Mouse (Mus musculus): ENCODE data around the gene Cryzl1. TPM values are rescaled to one million over a fixed set of nuclear protein-coding genes. Genes with fewer than 3 reads are reported as not detected.
A peak's percentile ranks its signal among the peaks of the same experiment; 100 is the strongest.

The Cryzl1 gene
- polyA plus RNA-seq, 1 experiment from 2014 or later: 75.4 TPM

GRCm38 (mm10) chr16:91761761-91762160 is 33.0 kb upstream of the Cryzl1 start:
- no peak for ATAC-seq (ENCODE audit: low FRiP score, low read depth)
- no peak overlapping the region for H3K9ac ChIP-seq
- peaks cover 8% of the 10 kb centered on the region; the same call in 1 of the 2 replicates for H3K36me3 ChIP-seq
- H3K4me1 ChIP-seq: peaks cover 11% of the 10 kb centered on the region
- WGBS: 85% methylated on average over 3 of the region's 3 CpGs
- H3K9me3 ChIP-seq: no peaks in the 10 kb centered on the region
- no peak overlapping the region for H3K4me3 ChIP-seq
- H3K27ac ChIP-seq: no peak overlapping the region
- H3K27me3 ChIP-seq: no peaks in the 10 kb centered on the region
- no peak overlapping the region for H3K4me2 ChIP-seq (replicated peaks)

GRCm38 (mm10) chr16:91761202-91761601 is 32.4 kb upstream of the Cryzl1 start:
- no peak for ATAC-seq (ENCODE audit: low FRiP score, low read depth)
- 92% methylated on average over 9 of the region's 9 CpGs for WGBS
- Histone ChIP-seq H3K4me2 (replicated peaks) (no peak overlapping the region), H3K9ac (no peak overlapping the region), H3K4me3 (no peak overlapping the region), H3K27me3 (no peaks in the 10 kb centered on the region), H3K36me3 (peaks cover 8% of the 10 kb centered on the region; the same call in 1 of the 2 replicates), H3K27ac (no peak overlapping the region), H3K9me3 (no peaks in the 10 kb centered on the region), H3K4me1 (peaks cover 9% of the 10 kb centered on the region; the same call in 1 of the 2 replicates)

GRCm38 (mm10) chr16:91754957-91755356 is 26.2 kb upstream of the Cryzl1 start:
- Histone ChIP-seq H3K36me3 (peaks cover 3% of the 10 kb centered on the region), H3K9ac (no peak overlapping the region), H3K27ac (no peak overlapping the region), H3K4me2 (replicated peaks) (no peak overlapping the region), H3K9me3 (no peaks in the 10 kb centered on the region), H3K27me3 (no peaks in the 10 kb centered on the region), H3K4me1 (peaks cover 21% of the 10 kb centered on the region; the same call in 1 of the 2 replicates), H3K4me3 (no peak overlapping the region)
- no peak for ATAC-seq (ENCODE audit: low FRiP score, low read depth)
- 87% methylated on average over 6 of the region's 6 CpGs for WGBS

- Histone ChIP-seq H3K27me3 (no peaks in the 10 kb centered on the region), H3K4me2 (replicated peaks) (no peak overlapping the region), H3K9ac (no peak overlapping the region), H3K36me3 (peaks cover 3% of the 10 kb centered on the region), H3K4me1 (peaks cover 21% of the 10 kb centered on the region; the same call in 1 of the 2 replicates), H3K9me3 (no peaks in the 10 kb centered on the region), H3K27ac (no peak overlapping the region), H3K4me3 (no peak overlapping the region)
- WGBS: 72% methylated on average over 4 of the region's 4 CpGs
- no peak for ATAC-seq (ENCODE audit: low FRiP score, low read depth)
Measured at GRCm38 (mm10) chr16:91753611-91754010, 24.8 kb upstream of the Cryzl1 start.

DNA sequence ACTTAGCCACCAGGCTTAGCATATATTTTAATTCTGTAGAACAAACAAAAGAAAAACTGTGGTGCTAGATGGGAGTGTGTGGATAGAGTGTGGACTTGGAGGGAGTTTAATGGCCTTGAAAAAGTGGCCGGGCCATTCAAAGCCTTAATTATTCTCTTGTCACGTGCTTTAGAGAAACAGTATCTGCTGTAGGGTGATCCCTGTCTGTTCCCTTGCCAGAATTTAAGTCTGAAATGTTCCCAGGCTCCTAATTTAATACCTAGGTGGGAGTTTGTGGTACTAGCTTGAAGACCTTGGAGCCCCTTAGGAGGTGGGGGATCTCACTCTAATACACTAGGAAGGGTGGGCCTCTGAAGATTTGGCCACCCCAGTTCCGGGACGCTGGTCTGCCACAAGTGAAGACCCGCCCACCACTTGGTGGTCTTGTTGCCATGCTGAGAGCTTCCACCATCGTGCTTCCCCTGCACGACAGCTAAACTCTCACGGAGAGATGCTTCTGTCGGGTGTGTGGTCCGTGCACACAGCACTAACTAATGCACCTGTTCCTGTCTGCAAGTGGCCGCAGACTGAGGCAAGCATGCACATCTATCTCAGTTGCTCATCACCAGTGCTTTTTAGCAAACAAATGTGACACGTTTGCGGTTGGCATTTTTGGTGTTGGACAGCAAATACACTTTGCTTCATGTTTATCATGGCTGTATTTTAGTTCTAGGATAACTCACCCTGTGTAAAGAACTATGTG is 23.0 kb upstream of the Cryzl1 start:
- no peak overlapping the region for H3K27ac ChIP-seq
- H3K4me2 ChIP-seq (replicated peaks): no peak overlapping the region
- peaks cover 3% of the 10 kb centered on the region for H3K36me3 ChIP-seq
- no peak for ATAC-seq (ENCODE audit: low FRiP score, low read depth)
- no peak overlapping the region for H3K9ac ChIP-seq
- peaks cover 23% of the 10 kb centered on the region for H3K4me1 ChIP-seq
- 81% methylated on average over 13 of the region's 13 CpGs for WGBS
- no peaks in the 10 kb centered on the region for H3K9me3 ChIP-seq
- H3K4me3 ChIP-seq: no peak overlapping the region
- no peaks in the 10 kb centered on the region for H3K27me3 ChIP-seq

- WGBS: 78% methylated on average over 6 of the region's 6 CpGs
- H3K4me3 ChIP-seq: no peak overlapping the region
- no peak overlapping the region for H3K4me2 ChIP-seq (replicated peaks)
- H3K36me3 ChIP-seq: peaks cover 6% of the 10 kb centered on the region
- H3K27me3 ChIP-seq: no peaks in the 10 kb centered on the region
- no peaks in the 10 kb centered on the region for H3K9me3 ChIP-seq
- no peak overlapping the region for H3K9ac ChIP-seq
- peaks cover 35% of the 10 kb centered on the region for H3K4me1 ChIP-seq
- no peak overlapping the region for H3K27ac ChIP-seq
- ATAC-seq (ENCODE audit: low FRiP score, low read depth): no peak
Measured at GRCm38 (mm10) chr16:91747567-91747966, 18.8 kb upstream of the Cryzl1 start.

DNA sequence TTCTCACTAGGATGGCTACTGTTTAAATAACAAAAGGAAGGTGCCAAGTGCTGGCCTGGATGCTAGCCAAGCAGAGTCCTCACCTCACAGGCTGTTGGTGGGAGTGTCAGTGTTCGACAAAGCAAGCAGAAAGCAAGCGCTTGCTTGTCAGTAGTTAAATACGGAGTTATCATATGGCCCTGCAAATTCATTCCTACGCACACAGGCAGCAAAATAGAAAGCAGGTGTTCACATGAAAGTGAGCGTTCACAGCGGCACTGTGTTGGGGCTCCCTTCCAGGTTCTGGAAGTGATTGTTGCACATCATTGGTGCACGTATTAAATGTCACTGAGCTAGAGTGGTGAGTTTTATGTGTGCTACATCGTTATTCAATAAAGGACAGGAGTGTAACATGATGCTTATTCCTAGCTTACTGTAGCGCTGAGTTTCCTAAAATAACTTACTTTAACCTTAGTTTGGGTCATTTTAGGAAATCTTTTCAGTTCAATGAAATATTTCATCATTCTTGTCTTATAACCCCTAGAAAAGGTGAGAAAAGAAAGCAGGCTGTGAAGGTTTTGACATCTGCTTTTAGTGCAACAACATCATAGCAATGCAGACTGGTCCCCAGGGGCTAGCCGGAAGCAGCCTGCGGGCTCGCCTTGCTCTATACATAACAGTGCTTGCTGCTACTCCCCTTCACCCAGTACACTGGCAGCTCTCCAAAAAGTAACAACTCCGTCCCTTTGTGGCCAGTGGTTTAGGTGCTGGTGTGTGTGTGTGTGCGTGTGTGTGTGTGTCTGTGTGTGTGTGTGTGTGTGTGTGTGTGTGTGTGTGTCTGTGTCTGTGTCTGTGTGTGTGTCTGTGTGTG is 17.6 kb upstream of the Cryzl1 start:
- peaks cover 6% of the 10 kb centered on the region; the same call in 1 of the 2 replicates for H3K36me3 ChIP-seq
- peak overlapping the region; percentile 55; the same call in 1 of the 2 replicates for H3K27ac ChIP-seq
- no peaks in the 10 kb centered on the region for H3K27me3 ChIP-seq
- 9% methylated on average over 14 of the region's 14 CpGs for WGBS
- H3K9me3 ChIP-seq: no peaks in the 10 kb centered on the region
- peak; percentile 93 for ATAC-seq (ENCODE audit: low FRiP score, low read depth)
- no peak overlapping the region for H3K4me3 ChIP-seq
- no peak overlapping the region for H3K9ac ChIP-seq
- H3K4me2 ChIP-seq (replicated peaks): peak overlapping the region; percentile 39
- H3K4me1 ChIP-seq: peaks cover 28% of the 10 kb centered on the region

- ATAC-seq (ENCODE audit: low FRiP score, low read depth): no peak
- no peaks in the 10 kb centered on the region for H3K27me3 ChIP-seq
- no peak overlapping the region for H3K4me3 ChIP-seq
- H3K4me1 ChIP-seq: peaks cover 33% of the 10 kb centered on the region
- H3K4me2 ChIP-seq (replicated peaks): no peak overlapping the region
- H3K9ac ChIP-seq: no peak overlapping the region
- H3K9me3 ChIP-seq: no peaks in the 10 kb centered on the region
- H3K27ac ChIP-seq: no peak overlapping the region
- H3K36me3 ChIP-seq: peaks cover 3% of the 10 kb centered on the region; the same call in 1 of the 2 replicates
- 66% methylated on average over 7 of the region's 7 CpGs for WGBS
Measured at GRCm38 (mm10) chr16:91743055-91743454, 14.3 kb upstream of the Cryzl1 start.

DNA sequence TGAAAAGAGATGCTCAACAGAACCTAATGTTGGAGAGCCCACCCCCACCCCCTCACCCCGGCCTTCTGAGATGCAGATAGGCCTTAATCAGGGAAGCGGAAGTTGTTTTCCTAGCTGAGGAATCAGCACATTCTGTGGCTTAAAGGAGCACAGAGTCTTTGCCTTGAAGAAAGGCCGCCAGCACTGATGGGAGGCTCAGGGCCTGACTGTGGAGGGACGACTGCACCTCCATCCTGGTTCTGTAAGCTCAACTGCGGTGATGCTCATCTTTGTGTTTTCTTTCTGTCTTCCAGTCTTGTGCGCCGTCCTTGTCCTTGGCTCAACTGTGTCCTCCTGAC is 12.1 kb upstream of the Cryzl1 start:
- H3K4me1 ChIP-seq: peaks cover 21% of the 10 kb centered on the region
- ATAC-seq (ENCODE audit: low FRiP score, low read depth): no peak
- no peak overlapping the region for H3K27ac ChIP-seq
- H3K9me3 ChIP-seq: no peaks in the 10 kb centered on the region
- H3K36me3 ChIP-seq: peaks cover 3% of the 10 kb centered on the region; the same call in 1 of the 2 replicates
- H3K9ac ChIP-seq: no peak overlapping the region
- WGBS: 74% methylated on average over 7 of the region's 7 CpGs
- no peak overlapping the region for H3K4me3 ChIP-seq
- no peaks in the 10 kb centered on the region for H3K27me3 ChIP-seq
- no peak overlapping the region for H3K4me2 ChIP-seq (replicated peaks)

DNA sequence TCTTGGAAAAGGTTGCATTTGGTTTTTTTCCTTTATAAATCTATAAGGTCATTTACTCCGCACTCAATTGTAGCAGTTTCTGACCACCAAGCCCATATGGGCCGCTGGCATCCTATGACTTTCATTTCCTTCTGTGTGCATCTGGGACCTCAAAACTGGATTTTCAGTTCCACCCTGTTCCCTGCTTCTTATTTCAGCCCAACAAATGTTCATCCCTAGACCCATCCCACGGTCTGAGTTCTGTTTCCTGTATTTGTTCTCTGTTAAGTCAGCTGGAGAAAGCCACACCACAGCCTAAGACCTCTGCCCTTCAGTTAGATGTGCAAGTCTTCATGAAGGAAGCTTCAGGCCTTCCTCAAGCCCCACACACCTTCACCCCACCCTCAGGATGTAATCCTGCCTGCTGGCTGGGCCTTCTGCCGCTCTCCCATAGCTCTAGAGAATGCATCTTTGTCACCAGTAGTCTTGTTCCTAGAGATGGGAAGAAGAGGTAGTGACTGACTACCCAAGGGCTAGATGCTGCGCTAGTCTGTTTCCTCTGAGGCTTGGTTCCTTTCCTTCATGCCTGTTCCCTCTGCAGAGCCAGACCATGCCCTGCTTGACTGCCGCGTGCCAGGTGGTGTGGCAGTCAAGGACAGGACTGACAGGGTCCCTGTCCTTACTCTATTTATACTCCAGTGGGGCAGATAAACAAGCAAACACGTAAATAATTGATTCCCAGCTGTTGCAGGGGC is 11.6 kb upstream of the Cryzl1 start:
- H3K4me1 ChIP-seq: peaks cover 16% of the 10 kb centered on the region
- peaks cover 3% of the 10 kb centered on the region; the same call in 1 of the 2 replicates for H3K36me3 ChIP-seq
- no peak overlapping the region for H3K27ac ChIP-seq
- no peak for ATAC-seq (ENCODE audit: low FRiP score, low read depth)
- H3K27me3 ChIP-seq: no peaks in the 10 kb centered on the region
- 66% methylated on average over 8 of the region's 8 CpGs for WGBS
- no peak overlapping the region for H3K9ac ChIP-seq
- H3K9me3 ChIP-seq: no peaks in the 10 kb centered on the region
- H3K4me3 ChIP-seq: no peak overlapping the region
- no peak overlapping the region for H3K4me2 ChIP-seq (replicated peaks)

- Histone ChIP-seq H3K9ac (no peak overlapping the region), H3K4me1 (peaks cover 14% of the 10 kb centered on the region)
- WGBS: 85% methylated on average over 6 of the region's 6 CpGs
Measured at GRCm38 (mm10) chr16:91738505-91738904, 9.7 kb upstream of the Cryzl1 start.

More at GRCm38 (mm10) chr16:91738505-91738904, 9.7 kb upstream of the Cryzl1 start:
- Histone ChIP-seq H3K27ac (no peak overlapping the region), H3K9me3 (no peaks in the 10 kb centered on the region), H3K36me3 (peaks cover 3% of the 10 kb centered on the region; the same call in 1 of the 2 replicates), H3K4me3 (no peak overlapping the region), H3K27me3 (no peaks in the 10 kb centered on the region), H3K4me2 (replicated peaks) (no peak overlapping the region)
- no peak for ATAC-seq (ENCODE audit: low FRiP score, low read depth)
